Mouse (Mus musculus) kidney, adult 2 months (tissue): Measurements from ENCODE around the gene Atf6.

Experiments
- CTCF ChIP-seq: fragments of 200-500 bp; conservative IDR thresholded peaks from 2 replicates; pipeline ENCODE4 v1.5.1; 2011; ENCODE audit warnings: low read depth, mild to moderate bottlenecking, control low read depth, low read length, moderate library complexity, mixed read lengths; ENCODE audit not compliant: insufficient read depth, insufficient read length
- POLR2A ChIP-seq: fragments of 200-500 bp; IDR thresholded peaks from one replicate; pipeline ENCODE4 v1.6.1; 2011; ENCODE audit warnings: low read depth, low read length, control low read depth

- TF ChIP-seq CTCF (no peak), POLR2A (no peak)
These were observed 172.7 kb downstream of the Atf6 start for GRCm38 (mm10) chr1:170694821-170695291.
